Mouse (Mus musculus): ENCODE results near the gene Olfr432. TPM values are rescaled to one million over a fixed set of nuclear protein-coding genes. Genes with fewer than 3 reads are reported as not detected.

The Olfr432 gene
- polyA plus RNA-seq, 1 experiment from 2014 or later = not detected

DNA sequence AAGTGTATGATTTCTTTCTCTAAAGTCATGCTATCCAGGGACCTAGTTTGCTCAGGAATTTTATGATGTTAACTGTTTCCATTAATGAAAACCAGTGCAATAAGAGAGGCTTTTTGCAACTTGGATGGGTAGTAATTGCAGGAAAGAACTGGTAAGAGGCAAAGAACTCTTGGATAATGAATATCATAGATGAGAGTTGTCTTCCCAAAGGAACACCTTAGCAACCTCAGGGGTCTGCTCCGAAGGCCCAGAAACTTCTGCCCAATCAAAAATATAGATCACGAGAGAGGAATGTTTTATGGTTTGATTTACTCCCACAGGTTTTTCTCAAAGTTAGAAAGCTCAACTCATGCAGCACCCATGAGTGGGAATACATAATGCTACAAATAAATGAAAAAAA, 35.0 kb downstream of the Olfr432 start, which contains the start of gene Olfr429:
Gene Olfr429, plus strand, starts transcription at position 301 of the 400 bp plus-strand sequence.
- Histone ChIP-seq H3K4me3 (ENCODE audit: low read depth, low read length) (no peak within 1 kb of the TSS), H3K27me3 (ENCODE audit: control insufficient read depth, insufficient read depth, low read length) (no peaks in the 10 kb centered on the region), H3K36me3 (ENCODE audit: control insufficient read depth, insufficient read depth, low read length) (no peaks in the 10 kb centered on the region), H3K9ac (replicated peaks; ENCODE audit: low read depth, low read length) (no peak within 1 kb of the TSS), H3K4me2 (replicated peaks; ENCODE audit: low read depth, low read length) (no peak within 1 kb of the TSS), H3K4me1 (ENCODE audit: control insufficient read depth, insufficient read depth, low read length) (no peaks in the 10 kb centered on the region), H3K27ac (ENCODE audit: low read length) (no peak within 1 kb of the TSS), H3K9me3 (ENCODE audit: control insufficient read depth, low read depth, low read length) (no peaks in the 10 kb centered on the region)
- no peak for ATAC-seq (ENCODE audit: insufficient number of reproducible peaks, insufficient read depth, low FRiP score, low read depth)
- 92% methylated on average over 2 of the region's 2 CpGs for WGBS

DNA sequence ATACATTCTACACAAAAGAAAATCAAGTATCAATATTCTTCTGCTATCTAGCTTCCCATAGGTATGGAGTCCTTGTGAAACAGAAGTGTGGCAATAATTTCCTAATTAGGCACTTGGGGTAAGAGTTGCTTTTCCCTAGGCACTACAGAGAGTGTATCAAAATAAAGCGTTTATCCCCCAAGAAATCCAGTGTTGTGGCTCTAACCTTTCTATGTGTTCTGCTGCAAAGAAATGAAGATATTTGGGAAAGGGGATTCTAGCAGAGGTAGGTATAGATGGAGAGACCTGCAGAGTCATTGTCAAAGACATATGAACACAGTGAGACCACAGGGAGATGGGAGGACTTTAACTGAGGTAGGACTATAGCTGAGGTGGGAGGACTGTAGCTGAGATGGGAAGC, 47.6 kb downstream of the Olfr432 start, which contains the start of gene Olfr427:
Gene Olfr427, plus strand, starts transcription at position 301 of the 400 bp plus-strand sequence.
- no peak within 1 kb of the TSS for H3K4me3 ChIP-seq (ENCODE audit: low read depth, low read length)
- WGBS = 92% methylated on average over 1 of the region's 1 CpGs
- H3K4me1 ChIP-seq (ENCODE audit: control insufficient read depth, insufficient read depth, low read length) = no peaks in the 10 kb centered on the region
- no peak for ATAC-seq (ENCODE audit: insufficient number of reproducible peaks, insufficient read depth, low FRiP score, low read depth)
- H3K27ac ChIP-seq (ENCODE audit: low read length) = no peak within 1 kb of the TSS
- no peaks in the 10 kb centered on the region for H3K36me3 ChIP-seq (ENCODE audit: control insufficient read depth, insufficient read depth, low read length)
- no peaks in the 10 kb centered on the region for H3K9me3 ChIP-seq (ENCODE audit: control insufficient read depth, low read depth, low read length)
- H3K4me2 ChIP-seq (replicated peaks; ENCODE audit: low read depth, low read length) = no peak within 1 kb of the TSS
- no peak within 1 kb of the TSS for H3K9ac ChIP-seq (replicated peaks; ENCODE audit: low read depth, low read length)
- no peaks in the 10 kb centered on the region for H3K27me3 ChIP-seq (ENCODE audit: control insufficient read depth, insufficient read depth, low read length)

GRCm38 (mm10) chr1:174103735-174104134, 54.7 kb downstream of the Olfr432 start:
- H3K4me3 ChIP-seq (ENCODE audit: low read depth, low read length) = no peak overlapping the region
- no peaks in the 10 kb centered on the region for H3K27me3 ChIP-seq (ENCODE audit: control insufficient read depth, insufficient read depth, low read length)
- 56% methylated on average over 2 of the region's 2 CpGs for WGBS
- H3K9me3 ChIP-seq (ENCODE audit: control insufficient read depth, low read depth, low read length) = no peaks in the 10 kb centered on the region
- no peaks in the 10 kb centered on the region for H3K4me1 ChIP-seq (ENCODE audit: control insufficient read depth, insufficient read depth, low read length)
- no peak overlapping the region for H3K27ac ChIP-seq (ENCODE audit: low read length)
- no peak overlapping the region for H3K9ac ChIP-seq (replicated peaks; ENCODE audit: low read depth, low read length)
- no peaks in the 10 kb centered on the region for H3K36me3 ChIP-seq (ENCODE audit: control insufficient read depth, insufficient read depth, low read length)
- no peak for ATAC-seq (ENCODE audit: insufficient number of reproducible peaks, insufficient read depth, low FRiP score, low read depth)
- H3K4me2 ChIP-seq (replicated peaks; ENCODE audit: low read depth, low read length) = no peak overlapping the region

Other genes with a start within 250 kb of the Olfr432 start
- gene Ifi211, start 136.2 kb upstream of the Olfr432 start, polyA plus RNA-seq (2014; fragmentation: Nextera tagmentation; extraction: Ambion mirVana) = 0.43 and 0.80 TPM in 2 replicates
- 1.9 and 2.5 TPM in 2 replicates for gene Mndal, start 106.7 kb upstream of the Olfr432 start, polyA plus RNA-seq (2014; fragmentation: Nextera tagmentation; extraction: Ambion mirVana)
- gene Ifi203, start 106.5 kb upstream of the Olfr432 start, polyA plus RNA-seq (2014; fragmentation: Nextera tagmentation; extraction: Ambion mirVana) = 1.1 and 2.2 TPM in 2 replicates
- 0.14 and 0.23 TPM in 2 replicates for gene Ifi202b, start 66.5 kb upstream of the Olfr432 start, polyA plus RNA-seq (2014; fragmentation: Nextera tagmentation; extraction: Ambion mirVana)
- 0.36 TPM in 1 of 2 replicates, not detected in the other for gene Ifi205, start 17.4 kb upstream of the Olfr432 start, polyA plus RNA-seq (2014; fragmentation: Nextera tagmentation; extraction: Ambion mirVana)
- not detected in 2 replicates for gene Olfr433, start 8.5 kb upstream of the Olfr432 start, polyA plus RNA-seq (2014; fragmentation: Nextera tagmentation; extraction: Ambion mirVana)
- not detected in 2 replicates for gene Olfr430, start 17.4 kb downstream of the Olfr432 start, polyA plus RNA-seq (2014; fragmentation: Nextera tagmentation; extraction: Ambion mirVana)
- gene Olfr429, start 35.1 kb downstream of the Olfr432 start, polyA plus RNA-seq (2014; fragmentation: Nextera tagmentation; extraction: Ambion mirVana) = not detected in 2 replicates
- not detected in 2 replicates for gene Olfr427, start 47.7 kb downstream of the Olfr432 start, polyA plus RNA-seq (2014; fragmentation: Nextera tagmentation; extraction: Ambion mirVana)
- gene Olfr231, start 72.0 kb downstream of the Olfr432 start, polyA plus RNA-seq (2014; fragmentation: Nextera tagmentation; extraction: Ambion mirVana) = not detected in 2 replicates
- not detected in 2 replicates for gene Olfr424, start 82.3 kb downstream of the Olfr432 start, polyA plus RNA-seq (2014; fragmentation: Nextera tagmentation; extraction: Ambion mirVana)
- gene Olfr420, start 106.4 kb downstream of the Olfr432 start, polyA plus RNA-seq (2014; fragmentation: Nextera tagmentation; extraction: Ambion mirVana) = not detected in 2 replicates
- gene Spta1, start 123.6 kb downstream of the Olfr432 start, polyA plus RNA-seq (2014; fragmentation: Nextera tagmentation; extraction: Ambion mirVana) = 0.27 and 0.38 TPM in 2 replicates
- not detected in 2 replicates for gene Olfr419, start 202.9 kb downstream of the Olfr432 start, polyA plus RNA-seq (2014; fragmentation: Nextera tagmentation; extraction: Ambion mirVana)